Mouse (Mus musculus) thymus, postnatal 14 days (tissue): Measurements from ENCODE around the gene Jup.

Experiments used
- DNase-seq: peaks from one replicate; pipeline ENCODE4 v3.0.0; 2021

The Jup gene

DNA sequence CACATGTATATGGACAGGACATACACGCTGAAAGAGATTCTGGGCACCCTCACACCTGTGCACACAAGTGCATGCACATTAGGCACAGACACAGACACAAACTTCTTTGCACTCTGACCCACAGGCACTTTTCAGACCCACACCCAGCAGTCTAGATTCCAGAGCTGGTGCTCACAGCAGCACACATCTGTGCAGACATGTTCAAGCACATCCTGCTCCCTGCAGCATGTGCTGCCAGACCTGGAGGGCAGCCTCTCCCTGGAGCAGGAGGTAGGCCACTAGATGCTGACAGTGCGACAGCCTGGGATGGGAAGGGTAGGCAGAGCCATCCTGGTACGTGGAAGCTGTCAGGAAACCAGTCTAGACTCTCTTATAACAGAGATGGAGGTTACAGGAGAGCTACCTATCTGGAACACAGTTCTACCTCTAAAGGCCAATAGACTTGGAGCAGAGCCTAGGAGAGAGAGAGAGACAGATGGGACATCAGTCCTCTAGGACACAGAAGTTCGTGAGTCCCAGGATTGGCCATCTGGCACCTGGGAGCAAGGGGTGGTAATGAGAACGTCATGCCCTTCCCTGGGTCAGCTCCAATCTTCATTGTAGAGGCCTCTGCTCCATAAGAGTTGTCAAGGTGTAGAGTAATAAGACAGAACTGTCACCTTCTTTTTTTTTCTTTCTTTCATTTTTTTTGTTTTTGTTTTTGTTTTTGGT is 9.6 kb upstream of the Jup start:
- DNase-seq = peak; percentile 37

DNA sequence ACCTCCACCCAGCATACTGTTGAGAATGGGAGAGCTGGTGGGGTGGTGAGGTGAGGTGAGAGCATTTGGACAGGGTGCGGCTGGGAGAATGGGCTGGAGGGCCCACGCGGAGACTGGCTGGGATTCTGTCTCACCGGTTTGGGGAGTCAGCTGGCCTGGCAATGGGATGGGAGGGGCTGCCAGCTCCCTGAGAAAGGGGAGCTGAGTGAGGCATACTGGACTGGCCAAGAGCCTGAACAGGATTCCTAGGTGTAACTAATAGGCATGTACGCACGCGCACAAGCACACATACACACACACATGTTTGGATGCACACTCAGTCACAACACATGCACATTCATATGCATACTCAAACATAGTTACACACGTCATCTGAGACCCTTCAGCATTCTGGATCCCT is 8.7 kb upstream of the Jup start:
- no peak for DNase-seq

DNA sequence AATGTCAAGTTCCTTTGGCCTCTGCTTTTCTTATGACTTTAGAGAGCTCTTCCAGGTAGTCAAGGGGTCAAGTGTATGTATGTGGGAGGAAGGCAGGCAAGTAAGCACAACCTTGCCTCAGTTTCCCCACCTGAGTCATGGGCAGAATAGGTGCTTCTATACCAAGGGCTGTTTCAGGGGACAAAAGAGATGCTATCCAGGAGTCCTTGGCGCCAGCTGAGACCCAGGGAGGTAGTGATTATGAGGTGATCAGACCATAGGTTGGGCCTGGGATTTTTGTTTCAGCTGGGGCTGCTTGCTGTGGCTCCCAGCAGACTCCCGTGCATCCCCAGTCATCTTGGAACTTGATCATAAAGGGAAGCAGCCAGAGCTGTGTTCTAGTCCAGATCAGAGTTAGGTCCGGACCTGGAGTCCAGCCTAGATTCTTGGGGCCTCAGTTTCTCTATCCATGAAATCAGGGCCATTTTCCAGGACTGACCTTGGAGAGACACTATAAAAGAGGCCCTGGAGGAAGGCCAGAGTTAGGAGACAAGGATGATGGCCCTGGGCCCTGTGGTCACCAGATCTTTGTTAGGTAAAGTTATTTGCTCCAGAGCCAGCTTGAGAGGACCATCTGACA is 7.0 kb upstream of the Jup start:
- no peak for DNase-seq

DNA sequence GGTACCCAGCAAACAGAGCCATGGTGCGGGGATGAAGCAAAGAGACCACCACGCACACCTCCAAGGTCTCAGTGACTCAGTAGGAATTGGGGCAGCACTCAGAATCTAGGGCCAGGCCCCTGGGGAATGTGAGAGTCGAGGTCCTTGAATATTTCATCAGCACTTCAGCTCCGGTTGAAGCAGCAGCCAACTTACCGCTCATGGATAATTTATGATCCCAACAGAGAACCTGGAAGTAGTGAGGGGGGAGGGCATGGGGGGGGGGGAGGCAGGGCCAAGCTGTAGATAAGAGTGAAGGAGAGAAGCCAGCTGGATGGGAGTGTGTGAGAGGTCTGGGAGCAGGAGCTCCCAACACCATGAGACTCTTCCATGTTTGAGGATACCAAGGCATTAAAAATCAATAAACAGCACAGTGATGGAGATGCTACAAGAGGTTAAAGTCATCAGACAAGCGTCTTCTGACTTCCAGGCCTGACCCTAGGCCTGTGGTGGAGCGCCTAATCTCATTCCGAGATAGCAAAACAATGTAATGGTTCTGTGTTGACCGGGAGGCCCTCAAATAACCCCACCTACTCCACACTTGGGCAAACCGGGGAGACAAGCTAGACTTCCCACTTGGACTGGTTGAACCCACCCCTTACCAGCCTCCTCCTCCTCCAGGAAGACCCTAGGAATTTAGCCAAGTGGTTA is 6.0 kb upstream of the Jup start:
- DNase-seq = no peak

- DNase-seq = no peak
These were observed 5.1 kb upstream of the Jup start for GRCm38 (mm10) chr11:100402682-100403081.

DNA sequence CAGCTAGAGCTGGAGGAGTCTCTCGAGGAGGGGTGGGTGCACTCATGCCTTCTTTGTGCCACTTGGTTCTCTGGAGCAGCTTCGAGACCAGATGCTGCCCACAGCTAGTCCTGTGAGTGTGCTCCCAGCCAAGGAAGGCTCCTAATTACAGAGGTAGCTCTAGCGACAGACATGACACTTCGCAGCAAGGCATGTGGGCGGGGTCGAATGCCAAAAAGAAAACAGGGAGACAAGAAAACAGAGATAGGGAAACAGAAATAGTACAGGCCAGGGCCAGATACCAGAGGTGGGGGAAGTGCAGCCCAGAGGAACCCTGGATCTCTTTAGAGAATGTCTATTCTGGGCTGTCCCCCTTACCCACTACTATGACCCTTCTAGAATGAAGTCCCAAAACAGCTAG is 4.7 kb upstream of the Jup start:
- no peak for DNase-seq

DNA sequence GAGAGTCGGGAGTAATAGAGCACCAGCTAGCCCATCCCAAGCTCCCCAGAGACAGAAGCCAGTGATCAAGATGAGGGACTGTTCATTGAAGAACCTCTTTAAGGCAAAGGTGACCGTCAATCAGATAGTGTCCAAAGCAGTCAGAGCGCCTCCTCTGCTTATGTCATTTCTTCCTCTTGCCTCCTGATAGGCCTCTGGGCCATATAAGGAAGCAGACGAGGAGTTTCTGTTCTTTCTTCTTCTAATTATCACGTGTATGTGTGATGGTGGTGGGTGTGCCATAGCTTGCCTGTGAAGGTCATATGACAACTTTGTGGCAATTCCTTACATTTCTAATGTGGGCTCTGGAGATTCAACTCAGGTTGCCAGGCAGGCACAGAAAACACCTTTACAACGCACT is 3.3 kb upstream of the Jup start:
- no peak for DNase-seq

GRCm38 (mm10) chr11:100399727-100400538 is 2.4 kb upstream of the Jup start:
- DNase-seq = no peak

GRCm38 (mm10) chr11:100399320-100399719 is 1.8 kb upstream of the Jup start:
- DNase-seq = peak; percentile 73

- DNase-seq = no peak
These were observed 954 bp upstream of the Jup start for GRCm38 (mm10) chr11:100398517-100398916.

DNA sequence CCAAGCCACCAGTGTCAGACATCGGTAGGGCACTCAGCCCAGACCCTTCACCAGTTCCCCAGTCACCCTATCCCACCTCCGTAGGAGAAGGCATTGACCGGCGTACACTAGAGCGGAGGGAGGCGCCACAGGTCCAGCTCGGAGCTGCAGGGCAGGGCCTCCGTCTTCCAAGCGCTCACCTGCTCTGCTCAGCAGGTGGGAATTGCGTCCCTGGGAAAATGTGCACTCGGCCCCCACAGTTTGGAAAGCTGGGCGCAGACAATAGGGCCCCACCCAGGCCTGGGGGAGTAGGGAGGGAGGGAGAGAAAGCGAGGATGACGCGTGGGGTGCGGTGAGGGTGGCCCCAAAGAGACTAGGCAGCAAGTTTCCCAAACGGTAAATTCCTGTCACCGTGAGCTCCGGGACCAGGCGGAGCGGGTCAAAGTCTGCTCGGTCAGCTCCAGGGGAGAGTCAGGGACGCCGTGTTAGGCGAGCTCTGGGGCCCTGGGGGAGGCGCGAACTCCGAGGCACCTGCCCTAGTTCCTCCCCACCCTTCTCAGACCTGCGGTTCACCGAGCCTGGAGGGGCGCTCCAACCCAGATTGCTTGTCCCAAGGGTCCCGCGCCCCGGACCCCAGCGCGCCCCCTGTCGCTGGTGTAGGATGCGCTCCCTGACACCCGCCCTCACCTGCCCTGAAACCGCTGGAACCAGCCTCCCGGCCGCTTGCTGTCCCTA is 520 bp downstream of the Jup start:
- DNase-seq = peak; percentile 83

DNA sequence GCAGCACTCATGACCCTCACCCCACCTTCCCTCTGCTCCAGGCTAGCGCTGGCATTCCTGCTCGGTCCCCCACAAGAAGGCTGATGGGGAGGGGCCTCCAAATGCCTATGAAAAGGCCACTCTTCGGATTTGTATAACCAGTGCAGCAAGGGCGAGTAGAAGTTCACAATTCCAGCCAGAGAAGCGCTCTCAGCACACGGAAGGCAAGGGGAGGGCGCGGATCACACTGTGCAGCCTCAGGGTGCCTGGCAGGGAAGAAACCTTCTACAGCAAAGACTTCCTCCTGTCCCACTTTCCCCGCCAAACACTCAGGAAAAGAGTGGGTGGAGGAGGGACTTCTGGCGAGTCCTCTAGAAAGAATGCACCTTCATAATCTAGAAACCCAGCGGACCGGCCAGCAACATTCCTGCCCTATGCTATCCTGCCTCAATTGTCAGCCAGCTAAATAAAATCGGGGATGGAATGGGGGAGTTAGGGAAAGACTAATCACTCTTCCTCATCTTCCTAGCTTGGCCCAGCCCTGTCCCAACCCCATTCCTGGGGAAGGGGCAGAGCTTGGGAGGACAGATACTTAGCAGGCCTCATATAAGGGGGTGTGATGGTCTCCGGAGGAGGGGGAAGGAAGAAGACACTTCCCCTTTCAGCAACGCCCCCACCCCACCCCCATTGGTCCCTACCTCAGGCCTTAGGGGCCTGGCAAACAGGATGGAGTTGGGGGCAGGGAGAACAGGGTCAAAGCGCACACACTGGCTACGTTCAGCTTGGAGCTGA is 1.5 kb downstream of the Jup start:
- peak; percentile 53 for DNase-seq

DNA sequence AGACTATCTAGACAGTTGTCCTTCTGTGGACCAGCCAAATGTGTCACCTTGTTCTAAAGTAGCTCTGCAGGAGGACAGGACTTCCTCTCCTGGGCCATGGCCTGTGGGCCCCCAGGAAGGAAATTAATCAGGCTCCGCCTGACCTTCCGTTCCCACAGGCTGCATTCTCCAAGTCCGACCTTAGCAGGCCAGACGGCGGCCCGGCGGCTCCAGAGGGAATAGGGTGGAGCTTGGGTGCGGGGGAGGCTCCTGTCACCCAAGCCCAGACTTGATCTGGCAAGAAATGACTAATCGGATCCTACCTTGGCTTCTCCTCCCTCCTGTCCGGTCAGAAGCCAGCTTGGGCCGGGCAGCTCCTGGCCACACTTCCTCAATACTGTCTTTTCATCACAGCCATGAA is 2.4 kb downstream of the Jup start:
- no peak for DNase-seq

- DNase-seq = no peak
These were observed 3.0 kb downstream of the Jup start for GRCm38 (mm10) chr11:100394353-100395074.

GRCm38 (mm10) chr11:100393733-100394132 is 3.8 kb downstream of the Jup start:
- DNase-seq = peak; percentile 47

DNA sequence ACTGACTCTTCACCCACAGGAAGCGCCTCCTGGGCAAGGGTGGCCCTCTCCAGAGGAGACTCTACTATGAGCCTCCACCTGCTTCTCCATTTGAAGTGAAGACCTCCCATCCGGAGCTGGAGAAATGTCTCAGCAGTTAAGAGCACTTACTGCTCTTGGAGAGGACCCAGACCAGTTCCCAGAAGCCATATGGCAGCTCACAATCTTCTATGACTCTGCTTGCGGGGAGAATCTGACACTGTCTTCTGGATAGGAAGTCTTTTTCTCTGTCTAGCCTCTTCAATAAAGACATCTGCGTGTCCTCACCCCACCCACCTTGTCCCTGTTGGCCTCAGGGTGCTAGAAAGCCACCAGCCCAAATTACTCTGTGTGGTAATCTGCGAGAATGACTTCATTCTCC is 4.6 kb downstream of the Jup start:
- DNase-seq = no peak

- no peak for DNase-seq
These were observed 5.6 kb downstream of the Jup start for GRCm38 (mm10) chr11:100391884-100392345.

GRCm38 (mm10) chr11:100391081-100391883 is 6.3 kb downstream of the Jup start:
- no peak for DNase-seq

GRCm38 (mm10) chr11:100389931-100390445 is 7.6 kb downstream of the Jup start:
- DNase-seq = peak; percentile 47

DNA sequence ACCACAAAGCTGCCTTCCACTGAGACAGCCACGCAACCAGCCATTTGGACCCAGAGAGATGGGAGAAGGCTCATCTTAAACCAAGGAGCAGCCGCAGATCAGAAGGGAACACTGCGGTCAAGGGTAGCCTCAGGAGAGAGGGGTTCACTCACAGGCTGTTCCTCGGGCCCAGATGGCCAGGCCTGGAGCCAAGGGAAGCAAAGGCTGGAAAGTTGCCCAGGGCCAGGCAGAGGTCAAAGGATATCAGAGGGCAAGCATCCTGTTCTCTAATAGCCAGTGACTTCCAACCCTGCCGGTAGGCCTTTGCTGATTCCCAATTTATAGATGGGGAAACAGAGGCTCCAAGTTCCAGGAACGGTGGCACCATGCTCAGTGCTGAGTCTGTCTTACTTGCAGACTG is 9.0 kb downstream of the Jup start:
- no peak for DNase-seq
